Mouse (Mus musculus) c-Kit-positive CD71-positive TER-119-negative erythroid progenitor cells, embryonic 14.5 days (primary cell): ENCODE results near the gene Tmem126b.

ENCODE experiments used
- DNase-seq: peaks from one replicate; pipeline ENCODE4 v3.0.0-alpha.2; 2013; ENCODE audit warnings: low read depth

The Tmem126b gene

DNA sequence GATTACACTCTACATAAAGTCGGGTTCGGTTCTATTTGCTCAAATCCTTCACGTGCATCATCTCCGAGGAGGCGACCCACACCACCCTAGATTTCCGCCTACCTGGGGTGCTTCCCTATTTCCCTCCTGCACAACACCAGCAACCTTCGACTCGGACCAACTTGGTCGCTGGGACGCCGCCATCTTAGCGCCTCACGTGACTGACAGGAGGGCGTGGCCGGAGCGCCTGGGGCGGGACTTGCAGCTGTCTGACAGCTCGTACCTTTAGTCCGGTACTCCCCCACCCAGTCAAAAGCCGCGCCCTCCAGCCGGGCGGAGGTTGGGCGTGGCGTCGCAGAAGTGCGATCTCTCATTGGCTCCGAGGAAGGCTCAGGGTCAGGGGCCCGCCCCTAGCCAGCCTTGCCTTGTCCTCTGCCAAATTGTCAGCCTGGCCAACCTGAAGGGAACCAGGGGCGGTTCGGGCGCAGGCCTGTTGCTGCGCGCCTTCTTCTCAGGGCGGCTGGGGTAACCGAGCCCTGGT, at the start of gene Tmem126b:
Gene Tmem126b (minus strand): TSS at position 209 of the 520 bp plus-strand sequence.
- peak; percentile 98 for DNase-seq

DNA sequence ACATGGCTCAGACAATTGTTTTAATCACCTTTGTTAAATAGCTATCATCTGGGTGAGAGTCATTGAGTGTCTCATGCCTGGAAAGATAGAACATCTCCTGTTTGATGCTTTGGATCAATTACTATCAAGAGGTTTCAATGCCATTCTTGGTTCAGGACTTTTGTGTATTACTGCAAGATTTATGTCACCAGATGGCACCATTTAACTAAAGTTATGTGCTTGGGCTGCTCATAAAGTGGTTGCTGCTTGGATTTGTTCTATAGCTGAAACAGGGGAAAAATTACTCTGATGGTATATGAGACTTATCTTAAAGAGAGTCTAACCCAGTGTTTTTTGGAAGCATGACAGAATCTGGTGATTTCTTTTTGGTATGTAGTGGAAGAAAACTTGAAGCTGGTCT, 36.5 kb upstream of the Tmem126b start:
- no peak for DNase-seq

DNA sequence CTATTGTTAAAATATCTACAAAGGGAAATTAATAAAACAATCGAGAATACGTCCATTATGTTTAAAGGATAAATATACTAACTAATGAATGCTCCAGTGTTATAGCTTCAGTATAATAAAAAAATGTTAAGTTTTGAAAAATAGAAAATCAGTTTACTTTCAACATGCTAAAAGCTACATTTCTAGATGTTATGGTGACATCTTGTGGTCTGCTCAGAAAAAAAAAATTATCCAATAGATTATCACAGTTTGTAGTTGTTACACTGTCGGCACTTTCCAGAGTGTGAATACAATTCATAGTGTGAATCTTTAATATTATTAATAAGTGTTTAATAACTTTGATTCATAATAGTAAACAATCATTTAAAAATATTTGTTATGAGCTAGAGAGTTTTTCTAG, 32.3 kb upstream of the Tmem126b start:
- no peak for DNase-seq

DNA sequence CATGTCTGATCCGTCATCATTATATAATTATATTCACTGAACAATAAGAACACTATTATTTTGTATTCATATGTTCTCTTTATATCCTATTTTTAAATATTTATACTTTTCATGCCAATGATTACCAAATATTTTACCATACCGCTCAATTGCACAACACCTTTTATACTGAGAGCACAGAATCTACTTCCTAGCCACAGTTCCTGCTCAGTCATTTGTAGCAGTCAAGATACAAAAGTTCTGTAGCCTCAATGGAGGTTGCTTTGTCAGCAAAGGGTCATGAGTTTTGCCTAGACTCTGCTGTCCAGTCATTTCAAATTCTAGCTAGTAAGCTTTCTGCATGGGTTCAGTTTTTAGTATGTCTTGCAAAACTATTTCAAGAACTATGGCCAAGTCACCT, 6.8 kb upstream of the Tmem126b start:
- DNase-seq, result no peak

DNA sequence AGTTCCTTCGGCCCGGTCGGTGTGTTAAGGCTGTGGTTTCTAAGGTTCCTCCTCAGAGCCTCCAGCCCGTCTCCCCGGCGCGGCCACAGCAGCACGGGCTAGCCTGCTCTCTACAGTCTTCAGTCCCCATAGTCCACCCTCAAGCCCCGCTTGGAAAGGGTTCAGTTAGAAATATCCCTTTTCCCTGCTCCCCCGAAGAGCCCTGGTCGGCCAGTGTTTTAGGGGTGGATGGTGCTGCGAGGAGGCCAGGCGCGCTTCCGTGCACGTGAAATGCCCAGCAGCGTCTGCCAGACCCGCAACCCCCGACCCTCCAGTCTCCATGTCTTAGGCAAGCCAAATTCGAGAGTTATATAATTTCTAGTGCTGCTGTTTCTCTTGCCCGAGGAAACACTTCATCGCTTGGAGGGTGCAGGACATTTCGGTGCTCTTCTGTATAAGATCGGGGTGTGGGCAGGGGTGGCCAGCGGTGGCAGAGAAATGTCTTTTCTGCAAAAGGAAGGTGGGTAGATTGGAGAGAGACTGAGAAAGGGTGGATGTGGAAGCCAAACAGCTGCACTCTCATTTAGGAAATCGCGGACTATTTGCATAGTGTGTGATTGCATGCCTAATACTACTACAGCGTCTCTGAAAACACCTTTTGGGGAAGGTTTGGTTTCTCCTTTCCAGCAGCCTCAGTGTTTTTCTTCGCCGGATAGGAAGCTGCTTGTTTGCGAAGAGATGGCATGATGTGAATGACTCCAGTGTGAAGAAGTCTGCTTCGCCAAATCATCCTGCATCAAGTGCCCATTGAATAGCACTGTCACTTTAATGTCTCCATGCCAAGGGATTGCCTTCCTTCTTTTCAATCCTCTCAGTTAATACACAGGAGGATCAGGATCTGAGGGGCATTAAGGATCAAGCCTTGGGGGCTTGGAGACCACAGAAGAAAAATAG, 778 bp upstream of the Tmem126b start, which contains the start of gene Dlg2:
Gene Dlg2 (plus strand): TSS at position 360 of the 933 bp plus-strand sequence.
- no peak for DNase-seq

DNA sequence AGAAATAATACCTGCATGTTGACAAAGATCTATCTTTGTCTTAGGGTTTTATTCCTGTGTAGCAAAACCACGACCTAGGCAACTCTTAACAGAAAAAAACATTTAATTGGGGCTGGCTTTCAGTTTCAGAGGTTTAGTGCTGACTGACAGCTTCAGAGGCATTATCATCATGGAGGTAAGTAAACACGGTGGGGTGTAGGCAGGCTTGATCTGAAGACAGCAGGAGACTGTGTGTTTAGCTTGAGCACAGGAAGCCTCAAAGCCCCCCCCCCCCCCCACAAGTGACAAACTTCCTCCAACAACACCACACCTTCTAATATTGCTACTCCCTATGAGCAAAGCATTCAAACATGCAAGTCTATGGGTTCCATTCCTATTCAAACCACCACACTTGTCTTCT, 2.3 kb downstream of the Tmem126b start:
- DNase-seq, result no peak

DNA sequence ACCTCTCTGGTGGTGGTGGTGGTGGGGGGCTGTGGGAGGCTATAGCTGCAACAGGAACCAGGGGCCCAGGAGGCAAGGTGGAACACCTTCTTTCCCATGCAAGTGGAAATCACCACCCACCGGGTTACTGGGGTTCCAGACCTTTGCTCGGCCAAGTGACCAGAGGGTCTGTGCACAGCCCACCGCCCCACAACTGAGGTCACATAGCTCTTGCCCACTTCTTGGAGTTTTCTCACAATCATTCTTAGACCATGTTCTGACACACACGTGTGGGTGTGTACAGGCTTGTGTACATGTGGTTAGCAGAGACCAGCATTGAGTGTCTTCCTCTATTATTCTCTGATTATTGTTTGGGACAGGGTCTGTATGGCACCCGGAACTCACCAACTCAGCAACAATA, 14.4 kb downstream of the Tmem126b start:
- no peak for DNase-seq

DNA sequence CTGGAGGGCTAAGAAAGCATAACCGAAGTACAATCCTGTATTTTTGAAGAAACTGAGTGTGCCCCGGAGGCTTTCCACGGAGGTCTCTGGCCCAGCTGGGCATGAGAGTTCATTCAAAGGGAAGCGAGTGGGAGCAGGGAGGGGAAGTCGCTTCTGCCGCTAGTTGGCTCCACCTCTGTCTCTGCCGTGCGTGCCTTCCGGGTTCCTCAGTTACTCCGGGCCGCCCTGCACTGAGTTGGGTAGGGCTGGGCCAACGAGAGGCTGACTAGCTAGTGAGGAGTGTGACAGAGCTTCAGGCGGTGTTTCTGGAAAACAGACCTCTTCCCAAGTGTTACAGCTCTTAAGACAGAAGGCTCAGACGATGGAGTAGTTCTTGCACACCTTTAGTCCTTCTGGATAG, 14.9 kb downstream of the Tmem126b start:
- DNase-seq, result no peak

DNA sequence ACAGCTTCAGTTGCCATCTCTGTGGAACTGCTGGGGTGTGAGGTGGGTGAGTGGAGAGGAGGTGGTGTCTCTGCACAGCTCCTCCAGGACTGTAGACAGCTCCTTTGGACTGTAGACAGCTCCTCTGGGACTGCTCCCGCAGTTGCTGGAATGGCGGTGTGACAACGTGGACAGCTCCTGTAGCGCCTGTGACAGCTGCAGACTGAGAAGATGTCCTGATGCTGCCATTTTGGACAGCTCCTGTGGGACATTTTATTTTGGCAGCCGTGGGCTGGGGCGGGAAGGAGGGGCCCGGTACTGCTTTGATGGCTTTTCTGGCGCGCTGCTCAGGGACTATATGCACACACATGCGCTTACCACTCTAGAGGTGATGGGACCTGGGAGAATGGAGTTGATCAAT, 15.5 kb downstream of the Tmem126b start:
- DNase-seq, result no peak

DNA sequence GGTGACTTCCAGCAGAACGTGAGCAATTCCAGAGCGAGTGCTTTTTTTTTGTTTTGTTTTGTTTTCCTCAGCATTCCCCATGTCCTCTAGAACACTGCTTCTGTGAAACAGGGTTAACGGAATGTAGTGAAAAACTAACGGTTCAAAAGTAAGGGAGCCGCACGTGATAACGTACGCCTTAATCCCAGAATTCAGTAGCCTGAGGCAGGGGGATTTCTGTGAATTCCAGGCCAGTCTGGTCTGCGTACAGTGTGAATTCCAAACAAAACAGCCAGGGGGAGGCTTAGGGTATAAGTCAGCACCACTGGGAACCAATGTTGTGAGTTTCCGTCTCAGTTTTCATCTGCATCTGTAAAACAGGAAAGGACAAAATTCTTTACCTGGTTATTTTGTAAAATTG, 18.3 kb downstream of the Tmem126b start:
- DNase-seq, result no peak

DNA sequence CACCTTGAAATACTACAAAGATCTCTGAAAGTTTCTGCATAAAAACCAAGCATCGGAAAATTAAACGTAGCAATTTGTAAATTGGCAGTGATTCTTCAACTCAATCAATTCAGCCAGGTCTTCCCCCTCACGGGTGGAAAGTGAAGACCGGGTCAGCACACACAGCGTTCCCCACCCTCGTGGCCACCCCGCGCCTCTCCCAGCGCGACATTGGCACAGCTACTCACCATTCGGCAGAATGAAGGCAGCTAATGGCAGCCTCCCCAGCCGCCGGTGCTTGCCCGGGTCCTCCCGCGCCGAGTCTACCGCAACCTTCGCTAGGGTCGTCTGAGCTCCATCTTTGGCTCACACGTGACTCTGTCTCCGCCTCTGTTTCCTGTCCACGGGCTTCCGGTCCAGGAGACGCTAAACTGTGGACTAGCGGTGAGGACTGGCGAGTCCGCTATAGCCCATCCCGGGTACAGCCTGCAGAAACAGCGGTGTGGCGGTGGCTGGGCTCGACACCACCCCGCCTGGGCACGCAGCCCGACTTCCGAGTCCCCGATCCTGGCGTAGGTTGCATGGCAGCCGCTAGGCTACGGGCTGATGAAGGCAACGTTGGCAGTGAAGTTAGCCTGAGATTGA, 18.8 kb downstream of the Tmem126b start, which contains the start of gene Tmem126a:
Gene Tmem126a (minus strand): TSS at position 385 of the 624 bp plus-strand sequence.
- peak; percentile 75 for DNase-seq

DNA sequence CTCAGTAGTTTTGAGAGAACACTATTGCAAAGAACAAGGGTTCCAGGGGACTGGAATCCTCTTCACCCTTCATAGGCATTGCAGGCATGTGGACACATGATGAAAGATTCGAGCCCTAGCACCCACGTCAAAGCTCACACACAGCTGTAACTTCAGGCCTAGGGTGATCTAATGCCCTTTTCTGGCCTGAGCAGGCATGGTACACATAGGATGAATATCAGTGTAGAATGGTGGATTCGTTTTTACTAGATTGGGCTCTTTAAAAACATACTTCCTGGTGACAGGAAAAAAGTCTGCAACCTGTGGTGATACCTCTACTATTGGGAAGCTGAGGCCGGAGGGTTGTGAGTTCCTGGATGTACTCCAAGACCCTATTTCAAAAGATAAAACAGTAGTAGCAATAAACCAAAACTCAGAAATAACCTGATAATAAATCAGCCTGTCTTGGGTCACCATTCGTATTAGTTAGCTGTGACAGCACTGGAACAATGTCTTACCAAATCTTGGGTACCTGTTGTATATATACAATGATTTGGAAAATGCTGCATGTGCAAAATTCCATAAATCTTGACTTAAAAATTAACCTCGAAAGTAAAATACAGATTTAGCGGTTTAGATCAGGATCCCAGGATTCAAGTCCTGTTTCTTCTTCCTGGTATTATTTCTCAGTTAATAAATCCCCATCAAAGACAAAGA, 19.5 kb downstream of the Tmem126b start:
- DNase-seq, result no peak

DNA sequence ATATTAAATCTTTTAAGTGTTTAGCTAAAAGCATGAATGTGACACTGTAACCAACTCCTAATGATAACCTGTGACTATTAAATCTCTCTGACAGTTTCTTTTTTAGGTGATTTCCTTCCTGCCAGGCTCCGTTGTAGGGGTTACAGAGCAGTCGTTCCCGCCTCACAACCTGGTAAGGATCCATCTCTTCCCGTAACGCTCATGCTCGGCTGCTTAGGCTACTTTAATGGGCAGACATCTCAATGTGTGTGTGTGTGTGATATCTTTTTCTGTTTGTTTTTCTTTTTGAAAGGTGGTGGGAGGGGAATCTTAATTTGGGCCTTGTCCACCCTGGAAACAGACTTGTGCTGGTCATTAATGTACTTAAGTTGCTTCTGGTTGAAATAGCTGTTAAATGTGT, 31.6 kb downstream of the Tmem126b start:
- no peak for DNase-seq

DNA sequence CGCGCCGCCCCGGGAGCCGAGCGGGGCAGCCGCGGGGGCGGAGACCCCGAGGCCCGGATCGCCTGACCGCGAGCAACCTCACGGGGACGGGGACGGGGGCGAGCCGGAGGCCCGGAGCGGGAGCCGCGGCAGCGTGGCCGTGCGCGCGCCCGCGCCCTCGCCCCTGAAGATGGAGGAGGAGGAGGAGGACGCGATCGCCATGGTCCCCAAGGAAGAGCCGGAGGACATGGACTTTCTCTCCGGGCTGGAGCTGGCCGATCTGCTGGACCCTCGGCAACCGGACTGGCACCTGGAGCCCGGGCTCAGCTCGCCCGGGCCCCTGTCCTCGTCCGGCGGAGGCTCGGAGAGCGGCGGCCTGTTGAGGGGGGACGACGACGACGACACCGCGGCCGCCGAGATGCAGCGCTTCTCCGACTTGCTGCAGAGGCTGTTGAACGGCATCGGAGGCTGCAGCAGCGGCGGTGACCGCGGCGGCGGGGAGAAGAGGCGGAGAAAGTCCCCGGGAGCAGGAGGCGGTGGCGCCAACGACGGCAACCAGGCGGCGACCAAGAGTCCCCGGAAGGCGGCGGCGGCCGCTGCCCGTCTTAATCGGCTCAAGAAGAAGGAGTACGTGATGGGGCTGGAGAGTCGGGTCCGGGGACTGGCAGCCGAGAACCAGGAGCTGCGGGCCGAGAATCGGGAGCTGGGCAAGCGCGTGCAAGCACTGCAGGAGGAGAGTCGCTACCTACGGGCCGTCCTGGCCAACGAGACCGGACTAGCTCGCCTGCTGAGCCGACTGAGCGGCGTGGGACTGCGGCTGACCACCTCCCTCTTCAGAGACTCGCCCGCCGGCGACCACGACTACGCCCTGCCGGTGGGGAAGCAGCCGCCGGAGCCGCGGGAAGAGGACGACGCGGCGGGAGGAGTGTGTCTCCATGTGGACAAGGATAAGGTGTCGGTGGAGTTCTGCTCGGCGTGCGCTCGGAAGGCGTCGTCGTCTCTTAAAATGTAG, 32.4 kb downstream of the Tmem126b start:
- DNase-seq, result no peak

DNA sequence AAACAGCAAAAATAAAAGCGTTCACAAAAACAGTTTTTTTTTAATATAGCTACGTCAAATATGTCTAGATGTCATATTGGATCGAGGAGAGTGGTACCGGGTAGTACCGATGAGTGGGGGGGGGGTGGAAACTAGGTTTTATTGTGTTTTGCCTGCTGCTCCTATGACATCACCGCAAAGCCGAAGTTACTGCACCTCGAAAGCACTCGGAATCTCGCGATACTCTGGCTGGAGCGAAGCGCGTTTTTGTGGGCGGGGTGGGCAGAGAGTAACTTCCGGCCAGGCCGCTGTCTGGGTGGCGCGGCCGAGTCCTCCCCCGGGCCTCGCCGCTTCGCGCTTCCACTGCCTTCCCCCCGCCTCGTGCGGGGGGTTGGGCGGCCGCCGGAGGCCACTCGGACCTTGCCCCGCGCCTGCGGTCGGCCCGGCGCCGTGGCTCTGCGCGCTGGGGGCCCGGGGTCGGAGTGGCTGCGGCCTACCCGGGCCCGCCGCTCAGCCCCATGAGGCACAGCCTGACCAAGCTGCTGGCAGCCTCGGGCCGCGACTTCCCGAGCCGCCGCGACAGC, 33.2 kb downstream of the Tmem126b start, which contains the start of gene Crebzf:
Gene Crebzf (plus strand): TSS at position 212 of the 563 bp plus-strand sequence.
- DNase-seq, result peak; percentile 96

DNA sequence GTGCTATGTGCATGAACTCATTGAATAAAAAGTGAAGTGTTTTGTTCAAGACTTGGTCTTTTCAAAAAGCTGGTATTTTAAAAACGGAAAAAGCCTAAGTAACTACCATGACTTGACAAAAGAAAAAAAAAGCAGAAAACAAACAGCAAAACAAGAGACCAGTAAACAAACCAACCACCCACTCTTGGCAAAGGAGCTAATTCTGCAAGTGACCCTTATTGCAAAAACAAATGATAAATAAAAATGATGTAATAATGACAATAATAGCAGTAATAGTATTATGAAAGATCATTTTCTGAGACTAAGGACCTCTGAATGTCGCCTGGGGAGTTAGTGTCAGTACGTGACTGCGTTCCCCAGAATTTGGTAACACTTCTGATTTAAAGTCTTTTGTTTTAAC, 33.7 kb downstream of the Tmem126b start:
- no peak for DNase-seq

DNA sequence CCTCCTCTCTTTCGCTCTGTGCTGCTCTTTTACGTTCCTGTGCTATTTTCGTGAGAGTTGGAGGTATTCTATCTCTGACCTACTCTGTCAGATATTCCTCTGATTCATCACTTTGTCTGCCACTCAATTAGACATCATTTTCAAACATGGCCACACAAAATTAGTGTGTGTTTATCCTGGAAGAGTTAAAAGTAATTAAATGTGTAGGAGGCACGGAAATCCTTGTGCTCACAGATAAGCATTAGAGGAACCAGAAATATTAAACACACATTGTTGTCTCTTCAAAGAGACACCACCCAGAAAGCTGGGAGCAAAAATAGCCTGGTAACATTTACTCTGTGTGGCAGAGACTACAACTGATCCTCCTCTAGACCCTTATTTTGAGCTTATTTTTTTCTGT, 35.8 kb downstream of the Tmem126b start:
- DNase-seq, result no peak

DNA sequence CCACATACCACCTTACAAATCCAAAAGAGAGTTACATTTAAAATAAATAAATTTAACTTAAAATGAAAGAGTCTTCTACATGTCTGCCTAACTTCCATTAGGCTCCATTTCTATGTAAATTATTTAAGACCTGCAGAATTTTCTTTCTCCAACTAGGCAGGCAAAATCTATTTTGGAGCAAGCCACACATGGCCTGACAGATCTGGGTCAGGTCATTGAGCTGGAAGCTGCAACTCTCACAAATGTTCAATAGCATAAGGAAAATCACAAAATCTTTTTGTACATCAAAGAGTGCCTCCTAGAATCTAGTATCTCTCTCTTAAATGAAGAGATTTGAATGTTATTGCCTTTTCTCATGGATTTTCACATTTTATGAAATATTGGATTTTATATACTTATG, 43.6 kb downstream of the Tmem126b start:
- no peak for DNase-seq

DNA sequence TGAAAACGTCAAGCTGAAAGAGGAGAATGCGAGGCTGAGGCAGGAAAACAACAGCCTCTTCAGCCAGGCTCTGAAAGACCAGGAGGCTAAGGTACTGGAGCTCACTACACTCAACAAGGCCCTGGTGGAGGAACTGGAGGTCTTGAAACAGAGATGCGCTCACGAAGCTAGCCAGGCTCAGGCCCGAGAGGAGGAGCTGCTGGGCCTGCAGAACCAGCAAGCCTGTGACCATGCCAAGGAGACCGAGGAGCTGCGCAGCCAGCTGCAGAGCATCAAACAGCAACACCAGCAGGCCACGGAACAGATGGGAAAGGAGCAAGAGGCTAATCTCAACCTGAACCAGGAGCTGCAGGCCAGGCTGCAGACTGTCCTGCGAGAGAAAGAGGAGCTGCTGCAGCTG, 48.8 kb downstream of the Tmem126b start:
- DNase-seq, result no peak
